Mouse (Mus musculus): Measurements from ENCODE around the gene Gm10300.
A peak's percentile ranks its signal among the peaks of the same experiment; 100 is the strongest.

Gene Gm10300

DNA sequence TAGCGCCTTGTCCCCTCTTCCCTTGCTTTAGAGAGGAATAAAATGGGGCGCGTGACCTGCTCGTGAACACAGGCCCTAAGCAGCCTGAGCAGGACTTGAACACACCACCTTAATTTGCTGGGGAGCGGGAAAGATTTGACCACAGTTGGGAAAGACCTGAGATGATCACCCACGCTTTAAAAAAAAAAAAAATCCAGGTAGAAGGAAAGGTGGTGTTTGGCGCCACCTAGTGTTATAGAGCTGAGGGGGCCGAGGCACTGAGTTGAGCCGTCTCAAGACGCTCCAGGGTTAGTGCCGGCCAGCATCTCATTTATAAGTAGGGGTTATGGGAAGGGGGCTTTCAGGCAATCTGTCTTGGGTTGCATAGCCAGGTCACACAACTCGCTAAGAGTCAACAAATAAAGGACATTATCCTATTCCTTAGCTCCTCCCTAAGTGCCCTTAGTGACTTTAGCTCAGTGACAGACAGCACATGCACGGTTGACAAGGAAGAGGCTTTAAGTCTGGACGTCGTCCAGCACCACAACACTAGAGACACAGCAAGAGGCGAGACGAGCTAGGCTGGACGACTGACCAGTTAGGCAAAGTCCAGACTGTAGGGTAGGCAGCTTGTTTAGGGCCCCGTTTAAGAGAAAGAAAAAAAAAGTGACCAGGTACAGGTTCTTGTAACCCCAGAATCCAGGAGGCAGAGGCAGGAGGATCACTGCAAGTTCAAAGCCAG lies 5.2 kb downstream of the Gm10300 start:
- peak; percentile 63 for DNase-seq (ENCODE audit: low spot score)

DNA sequence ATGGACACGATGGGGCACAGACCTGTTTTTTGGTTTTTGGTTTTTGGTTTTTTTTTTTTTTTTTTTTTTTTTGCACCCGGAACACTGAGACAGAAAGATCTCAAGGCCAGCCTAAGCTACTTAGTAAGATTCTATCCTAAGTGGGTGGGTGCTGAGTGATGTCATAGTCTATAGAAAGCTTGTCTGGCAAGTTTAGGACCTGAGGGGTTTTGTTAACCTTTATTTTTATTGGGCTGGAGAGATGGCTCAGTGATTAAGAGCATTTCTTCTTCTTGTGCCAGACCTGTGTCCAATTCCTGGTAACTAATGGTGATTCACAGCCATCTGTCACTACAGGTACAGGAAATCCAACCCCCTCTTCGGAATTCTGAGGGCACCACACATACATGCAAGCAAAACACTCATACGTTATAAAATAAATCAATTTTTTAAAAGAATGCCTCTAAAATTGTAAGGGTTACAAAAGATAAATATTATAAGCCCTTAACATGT lies 6.0 kb downstream of the Gm10300 start:
- DNase-seq (ENCODE audit: low spot score) = no peak

DNA sequence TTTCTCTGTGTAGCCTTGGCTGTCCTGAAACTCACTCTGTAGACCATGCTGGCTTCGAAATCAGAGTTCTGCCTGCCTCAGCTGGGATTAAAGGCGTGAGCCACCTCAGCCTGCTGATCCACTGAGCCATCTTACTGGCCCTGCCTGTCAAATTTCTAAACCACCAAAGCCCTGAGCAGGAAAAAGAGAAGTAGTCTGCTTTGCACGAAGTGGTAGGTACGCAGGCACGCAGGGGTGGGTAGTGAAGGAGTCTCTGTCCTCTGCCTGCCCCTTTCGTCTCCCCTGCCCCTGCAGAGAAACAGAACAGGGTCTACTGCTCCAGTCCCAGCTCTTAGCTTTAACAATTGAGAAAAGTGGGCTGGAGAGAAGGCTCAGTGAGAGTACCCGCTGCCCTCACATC lies 10.6 kb downstream of the Gm10300 start:
- DNase-seq (ENCODE audit: low spot score) = no peak

DNA sequence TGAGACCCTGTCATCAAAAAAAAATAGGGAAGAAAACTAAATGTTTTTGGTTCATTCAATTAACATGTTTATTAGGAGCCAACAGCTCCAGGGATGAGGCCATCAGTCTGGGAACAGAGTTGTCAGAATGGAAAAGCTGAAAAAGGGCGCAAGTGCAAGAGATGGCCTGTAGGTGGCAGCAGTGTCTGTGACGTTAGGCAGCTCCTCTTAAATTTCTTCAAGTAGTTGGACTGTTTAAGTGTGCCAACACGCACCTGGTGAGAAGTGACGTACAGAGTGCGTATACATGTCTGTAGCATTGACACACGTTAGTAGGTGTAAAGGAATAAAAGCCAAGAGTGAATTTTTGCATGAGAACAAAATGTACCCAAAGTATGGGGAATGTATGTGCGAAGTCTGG lies 14.4 kb downstream of the Gm10300 start:
- peak; percentile 50 for DNase-seq (ENCODE audit: low spot score)

DNA sequence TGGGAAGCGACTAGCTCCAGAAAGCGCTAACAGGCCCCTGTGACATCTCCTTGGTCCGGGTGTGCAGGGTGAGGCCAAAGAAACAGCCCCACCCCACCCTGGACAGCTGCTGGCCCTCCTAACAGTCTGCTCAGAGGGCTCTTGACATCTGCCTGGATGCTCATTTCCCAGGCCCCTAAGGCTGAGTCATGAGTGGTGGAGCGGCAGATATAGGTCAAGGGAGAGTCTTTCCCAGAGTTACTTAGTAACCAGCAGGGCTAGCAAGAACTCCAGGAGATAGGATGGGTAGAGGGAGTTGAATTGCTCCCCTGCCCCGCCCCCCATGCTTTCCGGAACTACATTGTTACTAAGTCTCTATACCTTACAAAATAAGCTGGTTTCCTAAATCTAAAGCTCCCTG lies 18.6 kb downstream of the Gm10300 start:
- DNase-seq (ENCODE audit: low spot score) = no peak

DNA sequence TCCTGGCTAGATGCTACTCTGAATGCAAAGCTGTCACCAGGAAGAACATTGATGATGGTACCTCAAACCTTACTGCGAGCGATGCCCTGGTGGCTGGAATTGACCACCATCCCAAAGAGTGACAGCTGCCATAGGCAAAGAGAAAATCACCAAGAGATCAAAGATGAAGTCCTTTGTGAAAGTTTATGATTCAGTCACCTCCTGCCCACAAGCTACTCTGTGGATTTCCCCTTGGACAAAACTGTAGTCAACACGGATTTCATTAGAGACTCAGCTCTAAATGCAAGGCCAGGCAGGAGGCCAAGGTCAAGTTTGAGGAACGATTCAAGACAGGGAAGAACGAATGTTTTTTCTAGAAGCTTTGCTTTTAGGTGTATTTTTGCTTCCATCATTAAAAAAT lies 19.4 kb downstream of the Gm10300 start:
- no peak for DNase-seq (ENCODE audit: low spot score)

DNA sequence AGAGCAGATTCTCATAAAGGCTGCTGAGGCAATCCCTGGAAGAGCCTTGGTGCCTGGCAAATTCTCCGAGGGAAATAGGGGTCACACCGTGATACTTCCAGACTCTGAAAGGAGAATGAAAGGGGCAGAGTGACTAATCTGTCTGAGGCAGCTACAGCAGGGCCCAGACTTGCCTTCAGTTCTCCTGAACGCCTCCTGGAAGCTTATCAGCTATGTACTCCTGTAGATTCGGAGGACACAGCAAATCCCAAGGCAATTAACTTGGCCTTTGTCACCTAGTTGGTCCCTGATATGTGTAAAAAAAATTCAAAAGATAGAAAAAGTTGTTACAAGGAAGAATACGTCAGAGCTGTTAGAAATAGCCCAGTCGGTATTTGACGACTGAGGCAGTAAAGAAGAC lies 20.5 kb downstream of the Gm10300 start:
- DNase-seq (ENCODE audit: low spot score) = no peak

DNA sequence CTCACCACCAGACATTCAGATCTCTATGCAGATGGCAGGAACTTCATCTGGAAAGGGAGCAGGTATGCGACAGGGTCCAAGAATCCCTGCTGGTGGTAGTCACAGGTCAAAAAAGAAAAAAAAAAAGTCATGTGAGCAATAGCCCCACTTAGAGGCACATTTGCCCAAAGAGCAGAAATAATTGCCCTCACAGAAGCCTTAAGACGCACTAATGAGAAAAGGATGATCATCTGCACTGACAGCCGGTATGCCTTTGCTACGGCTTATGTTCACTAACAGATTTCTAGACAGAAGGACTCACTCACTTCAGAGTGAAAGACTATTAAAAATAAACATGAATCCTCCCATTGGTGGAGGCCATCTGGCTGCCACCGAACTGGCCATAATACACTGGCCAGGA lies 25.1 kb downstream of the Gm10300 start:
- DNase-seq (ENCODE audit: low spot score) = no peak

DNA sequence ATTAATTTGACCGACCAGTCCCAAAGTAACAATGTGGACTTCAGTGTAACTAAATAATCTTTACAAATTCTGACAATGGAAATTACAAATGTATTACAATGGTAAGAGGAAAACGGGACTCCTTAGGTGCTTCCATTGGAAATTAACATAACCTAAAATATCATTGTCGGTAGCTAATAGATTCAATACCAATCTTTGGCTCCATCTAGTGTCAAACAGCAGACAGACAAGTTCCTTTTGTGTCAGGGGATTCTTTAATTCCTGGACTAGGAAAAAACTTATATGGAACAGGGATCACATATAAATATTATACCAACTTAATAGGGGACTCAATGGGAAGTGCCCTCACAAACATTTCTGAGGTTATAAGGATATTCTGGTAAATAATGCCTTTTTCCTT lies 26.7 kb downstream of the Gm10300 start:
- DNase-seq (ENCODE audit: low spot score) = no peak

DNA sequence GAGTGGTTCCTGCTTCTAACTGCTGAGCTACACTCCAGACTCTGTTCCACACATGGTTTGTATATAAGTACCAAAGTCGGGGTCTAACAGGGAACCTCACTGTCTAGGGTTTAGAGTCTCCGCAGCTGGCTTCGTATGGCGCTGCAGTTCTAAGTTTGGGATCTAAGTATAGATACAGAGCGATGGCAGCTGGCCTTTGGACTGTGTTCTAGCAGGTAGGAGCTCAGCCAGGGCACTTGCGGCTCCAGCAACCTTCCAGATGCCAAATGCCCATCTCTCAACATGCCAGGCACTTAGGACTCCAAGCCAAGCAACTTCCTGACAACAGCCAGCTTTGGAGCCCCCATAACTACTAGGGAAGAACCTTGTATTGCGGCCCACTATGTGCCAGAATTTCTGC lies 33.7 kb downstream of the Gm10300 start:
- no peak for DNase-seq (ENCODE audit: low spot score)

DNA sequence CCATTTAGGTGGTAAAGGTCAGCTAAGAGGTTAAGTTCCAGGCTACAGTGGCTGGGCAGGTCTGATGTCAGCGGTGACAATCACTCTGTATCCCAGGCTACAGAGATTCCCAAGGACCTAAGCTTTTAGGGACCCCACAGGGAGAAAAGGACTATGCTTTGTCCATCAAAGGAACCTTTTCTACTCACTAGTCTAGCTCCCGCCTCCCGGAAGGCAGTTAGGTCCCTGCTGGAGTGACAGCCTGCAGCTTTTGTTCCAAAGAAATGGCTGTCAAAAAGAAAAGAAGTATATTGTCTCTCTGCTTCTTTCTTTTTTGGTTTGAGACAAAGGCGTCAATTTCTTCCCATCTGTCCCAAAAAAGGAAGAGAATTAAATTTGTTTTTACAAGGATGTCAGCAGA lies 36.7 kb downstream of the Gm10300 start:
- DNase-seq (ENCODE audit: low spot score) = no peak

DNA sequence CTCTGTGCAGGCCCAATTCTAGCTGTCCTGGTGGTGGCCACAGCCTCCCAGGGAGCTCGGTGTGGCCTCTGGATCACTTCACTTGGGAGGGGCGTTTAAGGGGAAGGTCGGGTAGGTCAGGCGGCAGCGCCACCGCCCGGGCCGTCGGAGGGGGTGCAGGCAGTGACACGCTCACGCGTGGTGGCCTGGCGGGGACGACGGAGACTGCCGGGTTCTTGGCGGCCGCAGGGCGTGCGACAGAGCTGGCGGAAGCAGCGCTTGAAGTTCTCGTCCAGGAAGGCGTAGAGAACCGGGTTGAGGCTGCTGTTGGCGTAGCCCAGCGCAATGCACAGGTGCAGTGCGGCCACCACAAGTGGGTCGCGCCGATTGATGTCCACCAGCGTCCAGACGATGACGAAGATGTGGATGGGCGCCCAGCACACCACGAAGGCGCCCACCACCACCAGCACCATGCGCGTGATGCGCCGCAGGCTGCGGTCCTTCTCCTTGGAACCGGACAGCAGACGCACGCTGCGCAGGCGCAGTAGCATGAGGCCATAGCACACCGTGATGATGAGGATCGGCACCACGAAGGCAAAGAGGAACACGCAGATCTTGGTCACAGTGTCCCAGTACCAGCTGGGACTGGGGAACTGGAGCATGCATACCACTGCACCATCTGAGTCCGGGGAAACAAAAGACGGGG lies 39.1 kb downstream of the Gm10300 start:
- no peak for DNase-seq (ENCODE audit: low spot score)

DNA sequence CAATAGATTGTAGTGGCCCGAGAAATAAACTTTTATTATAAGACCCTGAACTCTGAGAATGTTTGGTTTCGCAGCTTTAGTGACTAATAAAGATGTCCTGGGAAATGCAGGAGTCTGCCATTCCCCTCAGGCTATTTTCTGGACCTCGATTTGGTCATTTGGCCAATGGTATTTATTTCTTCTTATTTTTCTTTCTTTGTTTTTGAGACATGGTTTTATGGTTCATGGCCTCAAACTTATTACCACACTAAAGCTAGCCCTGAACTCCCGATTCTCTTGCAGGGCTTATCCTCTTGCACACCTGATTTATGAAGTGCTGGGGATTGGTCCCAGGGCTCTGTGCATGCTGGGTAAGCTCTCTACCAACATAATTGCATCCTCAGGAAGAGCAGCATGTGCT lies 41.8 kb downstream of the Gm10300 start:
- DNase-seq (ENCODE audit: low spot score) = no peak

DNA sequence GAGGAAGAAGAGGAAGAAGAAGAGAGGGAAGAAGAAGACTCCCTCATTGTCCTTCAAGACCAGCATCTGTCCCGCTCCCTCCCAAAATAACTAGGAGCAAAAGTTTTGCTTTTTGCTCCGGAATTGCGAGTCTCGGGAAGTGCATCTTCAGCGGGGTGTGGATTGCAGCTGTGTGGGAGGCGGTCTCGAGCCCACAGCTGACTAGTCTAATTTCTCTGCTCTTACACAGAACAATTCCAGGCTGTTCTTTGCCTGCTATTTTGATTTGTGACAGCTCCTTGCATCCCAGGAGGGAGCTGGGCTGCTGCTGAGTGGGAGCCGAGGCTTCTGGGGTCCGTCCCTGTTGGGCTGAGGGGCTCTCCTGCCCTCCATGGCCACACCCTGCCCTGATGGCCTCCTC lies 45.1 kb downstream of the Gm10300 start:
- no peak for DNase-seq (ENCODE audit: low spot score)

DNA sequence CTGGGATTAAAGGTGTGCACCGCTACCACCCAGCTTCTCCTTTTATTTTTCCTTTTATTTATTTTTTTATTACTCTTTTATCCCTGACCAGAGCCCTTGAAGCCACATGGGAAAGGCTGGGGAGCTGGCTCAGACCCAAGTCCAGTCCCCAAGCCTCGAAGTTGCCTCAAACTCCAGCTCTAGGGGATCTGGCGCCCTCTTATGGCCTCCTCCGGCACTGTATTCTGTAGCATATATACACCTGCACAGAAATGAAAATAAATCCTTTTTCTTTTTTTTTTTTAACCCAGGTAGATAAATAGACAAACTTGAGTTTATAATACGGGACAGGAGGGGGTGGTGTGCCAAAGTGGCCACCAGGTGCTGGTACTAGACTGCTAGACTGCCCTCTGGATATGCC lies 47.2 kb downstream of the Gm10300 start:
- DNase-seq (ENCODE audit: low spot score) = no peak

DNA sequence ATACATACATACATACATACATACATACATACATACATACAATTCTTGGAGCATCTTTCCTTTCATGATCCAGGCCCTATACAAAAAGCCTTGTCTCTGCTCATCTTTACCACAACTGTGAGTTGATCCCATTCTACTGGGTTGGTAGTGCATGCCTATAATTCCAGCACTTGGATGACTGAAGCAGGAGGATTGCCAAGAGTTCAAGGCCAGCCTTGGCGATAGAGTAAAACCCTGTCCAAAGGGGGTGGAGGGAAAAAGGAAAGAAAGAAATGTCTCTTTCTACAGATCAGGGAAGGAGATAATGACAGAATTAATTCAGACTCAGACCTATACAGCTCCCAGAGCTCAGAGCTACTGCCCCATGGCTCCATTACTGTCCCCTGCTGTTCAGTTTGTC lies 48.7 kb downstream of the Gm10300 start:
- no peak for DNase-seq (ENCODE audit: low spot score)
